In the genomic region with DNA sequence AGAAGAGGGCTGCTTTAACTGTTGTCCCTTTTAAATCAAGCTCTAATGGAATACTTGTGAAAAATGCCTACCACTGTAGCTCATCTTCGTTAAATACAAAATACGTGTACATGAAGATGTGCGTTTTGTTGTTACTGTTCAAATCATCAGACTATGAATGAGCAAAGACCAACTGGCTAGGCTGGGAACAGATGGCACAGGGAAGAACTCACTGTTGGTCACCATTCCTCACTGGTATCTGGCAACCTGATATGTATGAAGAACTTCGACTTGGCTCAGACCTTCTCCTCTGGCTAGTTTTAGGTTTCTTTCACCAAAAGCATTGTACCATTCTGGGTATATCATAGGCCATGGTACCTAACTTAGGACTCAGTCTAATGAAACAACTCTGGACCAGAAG, we compare ENCODE assay signal across 22 mouse cellular contexts. TPM values are rescaled to one million over a fixed set of nuclear protein-coding genes. Genes with fewer than 3 reads are reported as not detected.
DNase-seq lines count a peak whose midpoint lies in the region; ATAC-seq lines count a peak whose summit lies in the region.
"Had no signal": no experiment of that assay in that cellular context is flagged by ENCODE, and none has a peak within 500 bp of the region (broad histone marks: within the 10 kb centered on the region; RNA-seq: fewer than 3 reads in every experiment).

No protein-coding gene starts in this region.

- 95% methylated on average over 4 of the region's 4 CpGs for WGBS in intestine, embryonic 16.5 days

- no peak overlapping the region for H3K4me2 ChIP-seq in intestine, embryonic 16.5 days (ENCODE audit: low read depth, low read length)
- H3K4me2 ChIP-seq: embryonic facial prominence, embryonic 13.5 days; hindbrain, embryonic 13.5 days had no signal

- H3K27me3 ChIP-seq in intestine, embryonic 16.5 days (replicated peaks; ENCODE audit: control insufficient read depth, insufficient read depth, low read length), result no peaks in the 10 kb centered on the region
- H3K27me3 ChIP-seq: embryonic facial prominence, embryonic 13.5 days; hindbrain, embryonic 13.5 days had no signal

- no peak for DNase-seq in cerebellum, postnatal 4 days (ENCODE audit: low spot score in 2 of 2)
- DNase-seq in cerebellum, adult 9-10 months, result peak; percentile 87
- peak; percentile 51 to 67 for DNase-seq in cerebellum, postnatal 25 days
- no peak for DNase-seq in kidney, postnatal 25 days
- no peak for DNase-seq in frontal cortex, adult 2 months (ENCODE audit: extremely low spot score in 1 of 2, low spot score in 1 of 2)
- DNase-seq: adrenal gland, adult 8-10 months; adrenal gland, postnatal 36 days; B cell, adult 2 months; gastrocnemius, postnatal 36 days; heart, adult 11 months; heart, postnatal 10 days; kidney, adult 18-20 months had no signal

- H3K9ac ChIP-seq in intestine, embryonic 16.5 days (ENCODE audit: low read depth, low read length), result no peak overlapping the region
- H3K9ac ChIP-seq: embryonic facial prominence, embryonic 13.5 days; hindbrain, embryonic 13.5 days had no signal

- H3K27ac ChIP-seq in intestine, embryonic 16.5 days (ENCODE audit: low read length), result no peak overlapping the region
- H3K27ac ChIP-seq: embryonic facial prominence, embryonic 13.5 days; heart, embryonic 10.5 days; hindbrain, embryonic 13.5 days; hindbrain, postnatal 0 days had no signal

- no peaks in the 10 kb centered on the region for H3K36me3 ChIP-seq in intestine, embryonic 16.5 days (ENCODE audit: control insufficient read depth, insufficient read depth, low read length)
- H3K36me3 ChIP-seq: embryonic facial prominence, embryonic 13.5 days; G1E; heart, embryonic 10.5 days; hindbrain, embryonic 13.5 days had no signal

- no peak overlapping the region for H3K4me3 ChIP-seq in intestine, embryonic 16.5 days (ENCODE audit: low read length)
- H3K4me3 ChIP-seq: embryonic facial prominence, embryonic 13.5 days; heart, embryonic 10.5 days; hindbrain, embryonic 13.5 days had no signal

- H3K9me3 ChIP-seq in intestine, embryonic 16.5 days (ENCODE audit: control insufficient read depth, low read length), result no peaks in the 10 kb centered on the region
- H3K9me3 ChIP-seq: G1E; heart, embryonic 10.5 days had no signal

- H3K4me1 ChIP-seq in intestine, embryonic 16.5 days (ENCODE audit: control insufficient read depth, insufficient read depth, low read length), result no peaks in the 10 kb centered on the region
- H3K4me1 ChIP-seq: embryonic facial prominence, embryonic 13.5 days; heart, embryonic 10.5 days had no signal

- peak; percentile 85 for ATAC-seq in cerebellum, adult (ENCODE audit: insufficient number of reproducible peaks, low FRiP score, low TSS enrichment)
- ATAC-seq in intestine, embryonic 16.5 days, result no peak
- ATAC-seq: CD4-positive, CD25-positive, alpha-beta regulatory T cell, adult 4 months; forebrain, embryonic 14.5 days; hindbrain, postnatal 0 days had no signal

RNA-seq across cellular contexts. Expression of a gene that starts 59.4 kb away (rescaled TPM):
- polyA plus RNA-seq in frontal cortex, adult 2 months (2012; rRNA removed), result 0.14 and 0.17 TPM in 2 replicates
- polyA plus RNA-seq in intestine, embryonic 16.5 days (2015; fragmentation: Nextera tagmentation; extraction: Ambion mirVana), result 0.44 and 0.73 TPM in 2 replicates
- polyA plus RNA-seq: CD4-positive, CD25-positive, alpha-beta regulatory T cell, adult 4 months; embryonic facial prominence, embryonic 13.5 days; G1E; heart, embryonic 10.5 days; heart, embryonic 14.5 days had no signal

Comparison
In these comparisons a context has a peak if more than half of its experiments do, and no peak if none do; other contexts are left out.
1. DNase-seq: peak in cerebellum, adult 9-10 months (single experiment) and cerebellum, postnatal 25 days (2 of 2); none in cerebellum, postnatal 4 days (0 of 2), kidney, postnatal 25 days (0 of 2) and frontal cortex, adult 2 months (0 of 2).